Mouse (Mus musculus) kidney, embryonic 14.5 days (tissue): ENCODE data around the gene Cd8a. TPM values are rescaled to one million over a fixed set of nuclear protein-coding genes. Genes with fewer than 3 reads are reported as not detected.
"Not testable (repeated sequence)": the region's sequence is repeated elsewhere in the genome, so short reads cannot be mapped to it uniquely, and the experiment has no call there.

Experiments
- ATAC-seq: fragments of 200-750 bp; cut with Nextera tagmentation; 2 replicates; pipeline ENCODE4 v1.8.0; 2017; ENCODE audit warnings: moderate number of reproducible peaks, mild to moderate bottlenecking, moderate TSS enrichment, moderate library complexity; ENCODE audit not compliant: low FRiP score, low TSS enrichment
- H3K27ac ChIP-seq: fragments of 300-500 bp; sonication (generic); 2 replicates; pipeline ENCODE4 v1.5.1; 2014; ENCODE audit warnings: low read depth, mild to moderate bottlenecking, low read length, moderate library complexity, mixed read lengths
- H3K27me3 ChIP-seq: fragments of 300-500 bp; sonication (generic); 2 replicates; pipeline ENCODE4 v1.6.1; 2014; ENCODE audit warnings: mild to moderate bottlenecking, low read length; ENCODE audit not compliant: control insufficient read depth, insufficient read depth
- H3K36me3 ChIP-seq: fragments of 300-500 bp; sonication (generic); 2 replicates; pipeline ENCODE4 v1.6.1; 2014; ENCODE audit warnings: low read length, mixed read lengths; ENCODE audit not compliant: control insufficient read depth, insufficient read depth
- H3K4me1 ChIP-seq: fragments of 300-500 bp; sonication (generic); 2 replicates; pipeline ENCODE4 v1.6.1; 2014; ENCODE audit warnings: low read length, mixed read lengths; ENCODE audit not compliant: control insufficient read depth, insufficient read depth
- H3K4me2 ChIP-seq: fragments of 300-500 bp; sonication (generic); replicated peaks from 2 replicates; pipeline ENCODE4 v1.6.1; 2014; ENCODE audit warnings: low read depth, mild to moderate bottlenecking, low read length
- H3K4me3 ChIP-seq: fragments of 300-500 bp; sonication (generic); 2 replicates; pipeline ENCODE4 v1.5.1; 2014; ENCODE audit warnings: mild to moderate bottlenecking, low read length
- H3K9ac ChIP-seq: fragments of 300-500 bp; sonication (generic); 2 replicates; pipeline ENCODE4 v1.6.1; 2014; ENCODE audit warnings: low read depth, mild to moderate bottlenecking, low read length, moderate library complexity
- H3K9me3 ChIP-seq: fragments of 300-500 bp; sonication (generic); 2 replicates; pipeline ENCODE4 v1.6.1; 2016; ENCODE audit warnings: low read length; ENCODE audit not compliant: control insufficient read depth
- WGBS: fragments of 180-500 bp; shearing (Covaris S2); extraction: QIAGEN DNeasy Blood & Tissue Kit; methylation state at CpG from one replicate; pipeline ENCODE4 v1.1.7; 2014; 5-methylcytosine and 5-hydroxymethylcytosine counted together
- polyA plus RNA-seq: library from polyadenylated mRNA; unstranded; fragments of >200 nt; fragmentation: Nextera tagmentation; extraction: Ambion mirVana; gene quantifications from 2 replicates; pipeline ENCODE4 v1.2.1, GENCODE M21; 2014

Gene Cd8a
- not detected in 2 replicates for polyA plus RNA-seq

GRCm38 (mm10) chr6:71373249-71373775 lies at the start of gene Cd8a:
Gene Cd8a (plus strand): TSS chr6:71373427.
- Histone ChIP-seq H3K36me3 (no peaks in the 10 kb centered on the region), H3K4me3 (no peak within 1 kb of the TSS), H3K27me3 (no peaks in the 10 kb centered on the region), H3K9me3 (no peaks in the 10 kb centered on the region), H3K4me2 (no peak within 1 kb of the TSS), H3K9ac (no peak within 1 kb of the TSS), H3K4me1 (no peaks in the 10 kb centered on the region), H3K27ac (no peak within 1 kb of the TSS)
- no peak for ATAC-seq
- WGBS: 73% methylated on average over 14 of the region's 14 CpGs

DNA sequence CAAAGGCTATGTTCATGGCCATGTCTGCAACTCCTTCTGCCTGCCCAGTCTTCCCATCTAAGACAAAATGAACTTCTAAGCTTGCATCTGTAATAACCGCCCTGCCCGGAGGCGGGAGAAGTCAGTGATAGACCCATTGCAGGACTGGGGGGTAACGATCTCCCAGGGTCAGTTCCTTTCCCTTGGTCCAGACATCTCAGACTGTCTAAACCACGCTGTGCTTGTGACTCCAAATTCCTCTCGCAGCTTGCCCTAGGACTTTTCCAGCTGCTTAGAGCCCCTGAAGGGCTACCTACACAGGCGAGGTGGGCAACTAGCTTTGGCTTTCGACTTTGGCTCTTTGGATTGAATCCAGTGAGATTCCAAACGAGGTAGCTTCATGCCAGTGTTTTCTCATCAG lies 48.4 kb upstream of the Cd8a start:
- Histone ChIP-seq H3K36me3 (no peaks in the 10 kb centered on the region), H3K9me3 (no peaks in the 10 kb centered on the region), H3K4me2 (no peak overlapping the region), H3K4me3 (no peak overlapping the region), H3K27me3 (no peaks in the 10 kb centered on the region), H3K27ac (no peak overlapping the region), H3K4me1 (no peaks in the 10 kb centered on the region), H3K9ac (no peak overlapping the region)
- ATAC-seq: no peak
- 89% methylated on average over 9 of the region's 9 CpGs for WGBS

- H3K4me3 ChIP-seq: no peak overlapping the region
- H3K4me1 ChIP-seq: no peaks in the 10 kb centered on the region
- no peaks in the 10 kb centered on the region for H3K9me3 ChIP-seq
- H3K4me2 ChIP-seq: no peak overlapping the region
- ATAC-seq: no peak
- no peak overlapping the region for H3K27ac ChIP-seq
- no peak overlapping the region for H3K9ac ChIP-seq
- WGBS: 84% methylated on average over 6 of the region's 6 CpGs
- no peaks in the 10 kb centered on the region for H3K27me3 ChIP-seq
- no peaks in the 10 kb centered on the region for H3K36me3 ChIP-seq
Measured at GRCm38 (mm10) chr6:71329881-71330280, 43.3 kb upstream of the Cd8a start.

DNA sequence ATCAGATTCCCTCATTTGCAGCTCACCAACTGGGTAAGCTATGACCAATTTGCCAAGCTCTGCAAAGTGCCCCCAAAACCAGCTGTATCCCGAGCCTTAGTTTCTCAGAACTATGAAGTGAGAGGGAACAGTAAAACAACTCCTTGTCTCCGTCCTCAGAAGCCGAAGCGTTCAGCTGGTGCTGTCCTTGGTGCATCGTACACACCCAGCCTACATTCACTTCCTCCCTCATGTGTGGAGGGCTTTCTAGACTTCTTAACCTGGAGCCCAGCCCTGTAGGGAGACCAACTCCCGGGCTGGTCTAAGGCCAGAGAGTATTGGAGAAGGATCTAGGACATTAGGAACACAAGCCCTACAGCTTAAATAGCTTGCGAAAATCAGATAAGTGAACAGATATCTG lies 42.7 kb upstream of the Cd8a start:
- Histone ChIP-seq H3K9me3 (no peaks in the 10 kb centered on the region), H3K4me2 (no peak overlapping the region), H3K27ac (no peak overlapping the region), H3K36me3 (no peaks in the 10 kb centered on the region), H3K4me3 (no peak overlapping the region), H3K27me3 (no peaks in the 10 kb centered on the region), H3K9ac (no peak overlapping the region), H3K4me1 (no peaks in the 10 kb centered on the region)
- WGBS: 77% methylated on average over 7 of the region's 7 CpGs
- no peak for ATAC-seq

DNA sequence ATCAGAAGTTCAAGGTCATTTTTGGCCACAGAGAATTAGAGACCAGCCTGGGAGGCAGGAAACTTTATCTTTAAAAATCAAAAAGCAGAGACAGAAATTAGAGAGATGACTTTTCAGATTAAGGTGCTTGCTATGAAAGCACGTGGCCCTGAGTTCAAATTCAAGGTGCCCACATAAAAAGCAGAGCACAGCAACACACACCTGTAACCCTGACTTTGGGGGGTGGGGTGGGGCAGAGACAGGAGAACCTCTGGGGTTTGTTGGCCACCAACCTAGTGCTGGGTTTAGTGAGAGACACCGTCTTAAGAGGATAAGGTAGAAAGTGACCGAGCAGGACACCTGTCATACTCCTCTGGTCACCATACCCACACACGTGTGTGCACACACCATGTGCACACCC lies 41.7 kb upstream of the Cd8a start:
- WGBS: 76% methylated on average over 1 of the region's 4 CpGs
- not testable (repeated sequence) for H3K9me3 ChIP-seq, H3K4me1 ChIP-seq, ATAC-seq, H3K27me3 ChIP-seq, H3K36me3 ChIP-seq, H3K4me2 ChIP-seq, H3K9ac ChIP-seq, H3K27ac ChIP-seq, H3K4me3 ChIP-seq

DNA sequence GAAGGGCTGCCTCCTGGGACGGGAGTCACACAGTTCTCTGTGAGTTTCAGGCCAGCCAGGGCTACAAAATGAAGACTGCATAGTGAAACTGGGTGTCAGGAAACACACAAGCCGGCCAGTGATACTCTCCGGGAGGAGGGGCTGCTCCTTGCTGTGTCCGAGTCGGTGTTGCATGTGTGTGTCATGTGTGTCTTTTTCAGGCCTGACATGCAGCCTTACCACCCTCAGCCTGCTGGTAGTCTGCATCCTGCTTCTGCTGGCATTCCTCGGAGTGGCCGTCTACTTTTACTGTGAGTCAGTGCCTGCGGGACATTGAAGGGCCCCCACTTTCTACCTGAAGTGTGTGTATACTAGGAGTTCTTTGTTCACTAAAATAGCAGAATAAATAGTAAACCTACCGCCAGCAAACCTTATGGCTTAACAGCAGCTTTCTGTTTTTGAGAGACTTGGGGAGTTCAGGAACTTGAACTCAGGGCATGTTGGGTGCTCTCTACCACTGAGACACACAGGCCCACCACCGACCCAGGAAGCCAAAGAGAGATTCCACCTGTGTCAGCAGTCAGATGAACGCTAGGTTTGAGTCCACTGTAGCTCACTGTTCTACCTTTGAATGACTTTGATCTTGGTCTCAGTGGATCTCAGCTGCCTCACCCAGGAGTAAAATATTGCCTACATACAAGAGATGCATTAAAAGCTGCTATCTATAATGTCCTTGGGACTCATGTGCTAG lies 40.8 kb upstream of the Cd8a start:
- ATAC-seq: no peak
- H3K27ac ChIP-seq: no peak overlapping the region
- no peak overlapping the region for H3K9ac ChIP-seq
- H3K4me1 ChIP-seq: no peaks in the 10 kb centered on the region
- WGBS: 82% methylated on average over 11 of the region's 11 CpGs
- no peak overlapping the region for H3K4me2 ChIP-seq
- no peaks in the 10 kb centered on the region for H3K9me3 ChIP-seq
- H3K27me3 ChIP-seq: no peaks in the 10 kb centered on the region
- no peaks in the 10 kb centered on the region for H3K36me3 ChIP-seq
- no peak overlapping the region for H3K4me3 ChIP-seq

GRCm38 (mm10) chr6:71333031-71333430 lies 40.2 kb upstream of the Cd8a start:
- Histone ChIP-seq H3K9ac (no peak overlapping the region), H3K27ac (no peak overlapping the region), H3K36me3 (no peaks in the 10 kb centered on the region), H3K4me2 (no peak overlapping the region), H3K9me3 (no peaks in the 10 kb centered on the region), H3K4me3 (no peak overlapping the region), H3K4me1 (no peaks in the 10 kb centered on the region), H3K27me3 (no peaks in the 10 kb centered on the region)
- 54% methylated on average over 3 of the region's 3 CpGs for WGBS
- no peak for ATAC-seq

GRCm38 (mm10) chr6:71333578-71334273 lies 39.5 kb upstream of the Cd8a start:
- 89% methylated on average over 11 of the region's 11 CpGs for WGBS
- Histone ChIP-seq H3K27me3 (no peaks in the 10 kb centered on the region), H3K4me2 (no peak overlapping the region), H3K9ac (no peak overlapping the region), H3K9me3 (no peaks in the 10 kb centered on the region), H3K36me3 (no peaks in the 10 kb centered on the region), H3K4me1 (no peaks in the 10 kb centered on the region), H3K4me3 (no peak overlapping the region), H3K27ac (no peak overlapping the region)
- no peak for ATAC-seq

DNA sequence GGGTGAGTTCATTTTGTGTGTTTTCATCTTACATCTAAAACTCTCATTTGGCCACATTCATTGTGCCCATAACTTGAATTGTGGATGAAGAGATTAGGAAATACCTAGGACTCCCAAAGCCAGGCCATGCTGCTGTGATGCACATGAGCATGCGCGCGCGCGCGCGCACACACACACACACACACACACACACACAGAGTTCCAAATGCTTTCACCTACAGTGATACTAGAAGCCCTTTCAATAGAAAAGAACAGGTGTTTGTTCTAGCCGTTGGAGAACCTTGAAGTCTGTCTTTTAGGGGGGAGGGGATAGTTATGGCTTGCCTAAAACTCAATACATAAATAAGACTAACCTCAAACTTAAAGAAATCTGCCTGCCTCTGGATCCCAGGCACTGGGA lies 35.6 kb upstream of the Cd8a start:
- ATAC-seq: no peak
- Histone ChIP-seq H3K9me3 (no peaks in the 10 kb centered on the region), H3K27ac (no peak overlapping the region), H3K4me2 (no peak overlapping the region), H3K27me3 (no peaks in the 10 kb centered on the region), H3K36me3 (no peaks in the 10 kb centered on the region), H3K4me3 (no peak overlapping the region), H3K9ac (no peak overlapping the region), H3K4me1 (no peaks in the 10 kb centered on the region)
- WGBS: 95% methylated on average over 8 of the region's 8 CpGs
